Mouse (Mus musculus) kidney, embryonic 16.5 days (tissue): ENCODE measurements around the gene Rbfox1. TPM values are rescaled to one million over a fixed set of nuclear protein-coding genes. Genes with fewer than 3 reads are reported as not detected.

ENCODE experiments used
- ATAC-seq: fragments of 200-750 bp; cut with Nextera tagmentation; 2 replicates; pipeline ENCODE4 v1.8.0; 2017; ENCODE audit warnings: moderate TSS enrichment; ENCODE audit not compliant: low FRiP score, low TSS enrichment
- H3K27ac ChIP-seq: fragments of 300-500 bp; sonication (generic); 2 replicates; pipeline ENCODE4 v1.5.1; 2014; ENCODE audit warnings: low read length
- H3K27me3 ChIP-seq: fragments of 300-500 bp; sonication (generic); 2 replicates; pipeline ENCODE4 v1.6.1; 2014; ENCODE audit warnings: low read length, control low read depth, mixed read lengths; ENCODE audit not compliant: insufficient read depth
- H3K36me3 ChIP-seq: fragments of 300-500 bp; sonication (generic); 2 replicates; pipeline ENCODE4 v1.6.1; 2014; ENCODE audit warnings: low read length, control low read depth, mixed read lengths; ENCODE audit not compliant: insufficient read depth
- H3K4me1 ChIP-seq: fragments of 300-500 bp; sonication (generic); 2 replicates; pipeline ENCODE4 v1.6.1; 2014; ENCODE audit warnings: low read length, control low read depth, mixed read lengths; ENCODE audit not compliant: insufficient read depth
- H3K4me2 ChIP-seq: fragments of 300-500 bp; sonication (generic); replicated peaks from 2 replicates; pipeline ENCODE4 v1.6.1; 2014; ENCODE audit warnings: low read depth, low read length
- H3K4me3 ChIP-seq: fragments of 300-500 bp; sonication (generic); 2 replicates; pipeline ENCODE4 v1.5.1; 2014; ENCODE audit warnings: mild to moderate bottlenecking, low read length
- H3K9ac ChIP-seq: fragments of 300-500 bp; sonication (generic); replicated peaks from 2 replicates; pipeline ENCODE4 v1.6.1; 2014; ENCODE audit warnings: low read length
- H3K9me3 ChIP-seq: fragments of 300-500 bp; sonication (generic); 2 replicates; pipeline ENCODE4 v1.6.1; 2016; ENCODE audit warnings: low read length, control low read depth
- WGBS: fragments of 180-500 bp; shearing (Covaris S2); extraction: QIAGEN DNeasy Blood & Tissue Kit; methylation state at CpG from one replicate; pipeline ENCODE4 v1.1.7; 2014; 5-methylcytosine and 5-hydroxymethylcytosine counted together
- polyA plus RNA-seq: library from polyadenylated mRNA; unstranded; fragments of >200 nt; fragmentation: Nextera tagmentation; extraction: Ambion mirVana; gene quantifications from 2 replicates; pipeline ENCODE4 v1.2.1, GENCODE M21; 2015

Gene Rbfox1
- polyA plus RNA-seq, 1 experiment from 2014 or later, result 5.4 TPM

DNA sequence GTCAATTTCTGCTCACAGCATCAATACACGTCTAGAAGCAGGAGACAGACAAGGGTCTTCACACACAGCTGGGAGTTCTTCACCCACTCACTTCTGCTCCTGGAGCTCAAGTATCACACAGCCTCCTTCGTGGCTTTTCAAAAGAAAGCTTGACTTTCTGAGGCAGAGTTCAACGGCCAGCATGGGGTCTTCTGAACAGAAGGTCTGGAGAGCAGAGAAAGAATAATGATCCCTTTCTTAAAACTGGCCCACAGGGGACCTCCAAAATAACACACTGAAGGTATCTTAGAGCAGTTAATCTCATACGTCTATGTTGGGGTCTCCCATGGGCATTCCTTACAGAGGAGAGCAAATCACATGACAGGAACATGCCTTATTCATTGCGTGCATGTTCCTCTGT, 1034.5 kb downstream of the Rbfox1 start:
- Histone ChIP-seq H3K27me3 (no peaks in the 10 kb centered on the region), H3K9ac (no peak overlapping the region), H3K4me3 (no peak overlapping the region), H3K9me3 (no peaks in the 10 kb centered on the region), H3K27ac (no peak overlapping the region), H3K36me3 (no peaks in the 10 kb centered on the region), H3K4me1 (no peaks in the 10 kb centered on the region), H3K4me2 (no peak overlapping the region)
- no peak for ATAC-seq
- WGBS, result 30% methylated on average over 5 of the region's 5 CpGs

GRCm38 (mm10) chr16:6927661-6928060, 1042.5 kb downstream of the Rbfox1 start:
- H3K27me3 ChIP-seq, result no peaks in the 10 kb centered on the region
- no peak overlapping the region for H3K9ac ChIP-seq
- H3K4me1 ChIP-seq, result no peaks in the 10 kb centered on the region
- no peaks in the 10 kb centered on the region for H3K9me3 ChIP-seq
- no peaks in the 10 kb centered on the region for H3K36me3 ChIP-seq
- 51% methylated on average over 2 of the region's 2 CpGs for WGBS
- H3K27ac ChIP-seq, result no peak overlapping the region
- ATAC-seq, result no peak
- H3K4me3 ChIP-seq, result no peak overlapping the region
- no peak overlapping the region for H3K4me2 ChIP-seq

DNA sequence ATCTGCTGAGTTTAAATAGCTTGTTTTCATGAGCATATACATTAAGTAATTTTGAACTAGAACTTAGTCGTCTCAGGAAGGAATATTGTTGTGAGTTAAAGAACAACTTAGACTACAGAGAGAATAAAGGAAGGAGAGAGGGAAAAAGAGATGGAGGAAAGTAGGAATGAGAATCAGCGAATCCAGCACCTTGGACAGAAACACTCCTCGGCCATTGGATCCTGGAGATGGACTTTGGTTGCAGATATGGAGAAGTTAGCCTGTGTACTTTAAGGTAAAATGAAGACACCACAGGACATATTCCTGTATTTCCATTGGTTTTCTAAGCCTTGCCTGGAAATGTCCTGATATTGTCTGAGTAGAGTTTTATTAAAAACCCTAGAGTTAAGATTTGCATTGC, 1045.6 kb downstream of the Rbfox1 start:
- 42% methylated on average over 3 of the region's 3 CpGs for WGBS
- Histone ChIP-seq H3K4me2 (no peak overlapping the region), H3K36me3 (no peaks in the 10 kb centered on the region), H3K4me1 (no peaks in the 10 kb centered on the region), H3K27ac (no peak overlapping the region), H3K4me3 (no peak overlapping the region), H3K9ac (no peak overlapping the region), H3K9me3 (no peaks in the 10 kb centered on the region), H3K27me3 (no peaks in the 10 kb centered on the region)
- ATAC-seq, result no peak

DNA sequence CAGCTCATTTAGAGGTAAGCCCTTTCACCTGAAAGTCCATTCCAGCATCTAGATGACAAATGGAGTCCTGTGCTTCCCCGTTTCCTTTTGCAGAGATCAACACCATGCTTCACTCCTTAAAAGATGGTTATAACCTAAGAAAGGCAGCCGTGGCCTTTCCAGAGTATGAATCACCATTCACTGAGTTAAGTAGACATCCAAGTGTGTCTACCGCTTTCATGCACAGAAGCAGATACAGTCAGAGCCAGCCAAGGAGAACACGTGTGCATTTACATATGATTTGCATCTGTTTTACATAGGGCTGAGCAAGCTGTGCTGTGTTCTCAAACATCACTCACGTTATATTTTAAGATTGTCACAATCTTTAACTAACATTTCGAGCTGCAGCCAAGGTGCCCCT, 1061.0 kb downstream of the Rbfox1 start:
- Histone ChIP-seq H3K27me3 (no peaks in the 10 kb centered on the region), H3K4me2 (no peak overlapping the region), H3K36me3 (no peaks in the 10 kb centered on the region), H3K4me3 (no peak overlapping the region), H3K9ac (no peak overlapping the region), H3K4me1 (no peaks in the 10 kb centered on the region), H3K9me3 (no peaks in the 10 kb centered on the region), H3K27ac (no peak overlapping the region)
- WGBS, result 80% methylated on average over 6 of the region's 6 CpGs
- no peak for ATAC-seq

GRCm38 (mm10) chr16:6949666-6950065, 1064.5 kb downstream of the Rbfox1 start:
- Histone ChIP-seq H3K4me3 (no peak overlapping the region), H3K9me3 (no peaks in the 10 kb centered on the region), H3K4me1 (no peaks in the 10 kb centered on the region), H3K9ac (no peak overlapping the region), H3K4me2 (no peak overlapping the region), H3K27ac (no peak overlapping the region), H3K36me3 (no peaks in the 10 kb centered on the region), H3K27me3 (no peaks in the 10 kb centered on the region)
- WGBS, result 84% methylated on average over 2 of the region's 2 CpGs
- ATAC-seq, result no peak

GRCm38 (mm10) chr16:6955102-6955675, 1070.0 kb downstream of the Rbfox1 start:
- H3K27ac ChIP-seq, result no peak overlapping the region
- H3K36me3 ChIP-seq, result no peaks in the 10 kb centered on the region
- no peak overlapping the region for H3K4me3 ChIP-seq
- no peak overlapping the region for H3K4me2 ChIP-seq
- no peak overlapping the region for H3K9ac ChIP-seq
- ATAC-seq, result no peak
- no peaks in the 10 kb centered on the region for H3K4me1 ChIP-seq
- no peaks in the 10 kb centered on the region for H3K27me3 ChIP-seq
- WGBS, result 75% methylated on average over 6 of the region's 6 CpGs
- no peaks in the 10 kb centered on the region for H3K9me3 ChIP-seq

DNA sequence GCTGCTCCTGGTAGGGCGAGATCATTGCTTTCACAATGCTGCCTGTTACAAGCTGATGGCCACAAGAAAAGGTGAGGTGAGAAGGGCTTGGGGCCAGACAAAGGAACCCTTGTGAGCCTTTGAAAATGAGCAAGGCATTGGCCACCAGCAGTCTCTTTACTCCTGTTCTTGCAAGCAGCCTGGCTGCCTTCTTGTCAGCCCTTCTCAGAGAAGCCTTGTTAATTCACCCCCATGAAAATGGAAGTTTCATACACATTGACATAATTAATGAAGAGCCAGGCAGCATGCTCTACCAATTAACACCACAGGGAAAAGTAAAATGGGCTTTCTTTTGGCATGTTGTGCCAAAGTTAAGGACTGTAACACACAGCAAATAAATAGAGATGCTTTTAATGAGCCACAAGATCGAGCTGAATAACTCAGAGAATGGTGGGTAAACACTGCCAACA, 1076.8 kb downstream of the Rbfox1 start:
- Histone ChIP-seq H3K9me3 (no peaks in the 10 kb centered on the region), H3K4me1 (no peaks in the 10 kb centered on the region), H3K27ac (no peak overlapping the region), H3K27me3 (no peaks in the 10 kb centered on the region), H3K9ac (no peak overlapping the region), H3K4me2 (no peak overlapping the region), H3K4me3 (no peak overlapping the region), H3K36me3 (no peaks in the 10 kb centered on the region)
- WGBS, result 53% methylated on average over 2 of the region's 2 CpGs
- no peak for ATAC-seq

DNA sequence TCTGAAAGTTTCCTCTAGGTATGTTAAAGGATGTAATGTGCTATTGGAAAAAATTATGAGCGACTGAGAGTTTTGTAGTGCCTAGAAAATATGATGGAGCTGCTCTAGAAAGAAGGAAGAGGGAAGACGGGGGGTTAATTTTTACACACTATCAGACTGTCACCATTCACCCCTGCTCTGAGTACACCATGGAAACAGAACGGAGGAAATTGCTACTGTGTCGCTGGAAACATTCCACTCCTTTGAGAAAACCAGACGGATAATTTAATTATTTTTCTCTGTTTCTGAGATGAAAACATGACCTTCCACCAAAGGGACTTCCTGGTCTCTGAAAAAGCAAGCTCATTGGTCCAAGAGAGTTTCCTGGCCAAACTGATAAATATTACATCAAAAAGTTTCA, 1077.4 kb downstream of the Rbfox1 start:
- H3K4me1 ChIP-seq, result no peaks in the 10 kb centered on the region
- 42% methylated on average over 5 of the region's 5 CpGs for WGBS
- no peak overlapping the region for H3K9ac ChIP-seq
- no peaks in the 10 kb centered on the region for H3K9me3 ChIP-seq
- no peak for ATAC-seq
- no peak overlapping the region for H3K27ac ChIP-seq
- H3K36me3 ChIP-seq, result no peaks in the 10 kb centered on the region
- H3K4me3 ChIP-seq, result no peak overlapping the region
- H3K4me2 ChIP-seq, result no peak overlapping the region
- H3K27me3 ChIP-seq, result no peaks in the 10 kb centered on the region

- no peak overlapping the region for H3K4me3 ChIP-seq
- no peak overlapping the region for H3K4me2 ChIP-seq
- H3K9me3 ChIP-seq, result no peaks in the 10 kb centered on the region
- no peak for ATAC-seq
- H3K36me3 ChIP-seq, result no peaks in the 10 kb centered on the region
- H3K9ac ChIP-seq, result no peak overlapping the region
- no peaks in the 10 kb centered on the region for H3K27me3 ChIP-seq
- H3K4me1 ChIP-seq, result no peaks in the 10 kb centered on the region
- 84% methylated on average over 4 of the region's 4 CpGs for WGBS
- H3K27ac ChIP-seq, result no peak overlapping the region
Measured at GRCm38 (mm10) chr16:6963533-6963932, 1078.4 kb downstream of the Rbfox1 start.

GRCm38 (mm10) chr16:6964720-6965583, 1079.8 kb downstream of the Rbfox1 start:
- Histone ChIP-seq H3K27me3 (no peaks in the 10 kb centered on the region), H3K36me3 (no peaks in the 10 kb centered on the region), H3K9ac (no peak overlapping the region), H3K27ac (no peak overlapping the region), H3K4me1 (no peaks in the 10 kb centered on the region), H3K4me3 (no peak overlapping the region), H3K9me3 (no peaks in the 10 kb centered on the region), H3K4me2 (no peak overlapping the region)
- WGBS, result 18% methylated on average over 8 of the region's 8 CpGs
- no peak for ATAC-seq
